Mouse (Mus musculus): ENCODE measurements around the gene Mthfd2. TPM values are rescaled to one million over a fixed set of nuclear protein-coding genes. Genes with fewer than 3 reads are reported as not detected.

Mthfd2 gene
- total RNA-seq, 2 experiments from 2014 or later = 6.5 to 6.7 TPM

DNA sequence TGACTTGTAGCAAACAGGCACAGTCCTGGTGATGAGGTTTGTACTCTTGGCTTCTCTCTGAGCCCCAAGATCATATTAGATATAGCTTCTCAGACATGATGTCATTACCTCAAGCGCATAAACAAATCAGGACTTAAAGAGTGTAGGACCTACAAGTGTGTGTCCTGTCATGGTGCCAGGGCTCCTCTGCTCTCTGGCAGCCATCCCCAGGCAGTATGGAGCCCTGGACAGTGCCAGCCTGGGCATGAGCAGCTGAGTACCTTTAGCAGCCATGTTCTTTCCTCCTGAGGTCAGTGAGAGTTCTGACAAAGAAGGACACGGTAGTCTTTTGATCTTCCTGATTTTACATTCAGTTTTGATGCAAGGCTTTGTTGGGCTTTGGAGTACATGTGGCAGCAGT is 17.2 kb upstream of the Mthfd2 start:
- no peak for DNase-seq (ENCODE audit: low spot score in 2 of 2)

DNA sequence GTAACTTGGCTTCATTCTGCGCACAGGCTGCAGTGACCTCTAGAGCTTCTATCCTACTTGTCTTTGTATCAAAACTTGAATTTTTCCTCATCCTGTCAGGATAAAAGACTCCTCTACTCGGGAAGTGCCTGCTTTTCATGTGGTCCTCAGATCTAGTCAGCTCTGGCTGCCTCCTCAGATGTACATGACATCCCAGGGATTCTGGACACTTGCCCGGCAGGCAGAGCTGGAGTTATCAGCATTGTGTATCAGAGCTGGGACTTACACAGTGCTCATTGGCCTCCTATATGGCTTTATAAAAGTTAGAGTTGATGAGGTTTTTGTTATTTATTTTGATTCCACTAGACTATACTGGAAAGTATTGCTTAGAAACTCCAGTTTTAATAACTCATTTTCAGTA is 15.7 kb upstream of the Mthfd2 start:
- DNase-seq (ENCODE audit: low spot score in 2 of 2) = no peak

- no peak for DNase-seq (ENCODE audit: low spot score in 2 of 2)
These were observed 2.0 kb upstream of the Mthfd2 start for GRCm38 (mm10) chr6:83327591-83328190.

- DNase-seq (ENCODE audit: low spot score in 2 of 2) = no peak
These were observed 1.1 kb upstream of the Mthfd2 start for GRCm38 (mm10) chr6:83326761-83327160.

DNA sequence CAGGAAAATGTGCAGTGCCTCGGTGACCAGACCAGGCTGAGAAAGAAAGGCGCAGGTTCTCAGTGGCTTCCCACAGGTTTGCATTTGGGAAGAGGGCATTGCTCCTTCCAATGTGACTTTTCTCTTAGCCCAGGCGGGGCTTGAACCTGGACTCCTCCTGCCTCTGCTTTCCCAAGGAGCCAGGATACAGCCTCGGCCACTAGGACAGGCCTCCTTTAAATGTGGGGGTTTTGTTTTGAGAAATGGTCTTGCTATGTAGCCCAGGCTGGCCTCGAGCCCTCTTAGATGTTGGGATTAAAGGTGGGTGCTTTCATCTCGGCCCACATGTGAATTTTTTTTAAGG is 657 bp upstream of the Mthfd2 start:
- no peak for DNase-seq (ENCODE audit: low spot score in 2 of 2)

- no peak for DNase-seq (ENCODE audit: low spot score in 2 of 2)
These were observed 1.9 kb downstream of the Mthfd2 start for GRCm38 (mm10) chr6:83323652-83324419.

DNA sequence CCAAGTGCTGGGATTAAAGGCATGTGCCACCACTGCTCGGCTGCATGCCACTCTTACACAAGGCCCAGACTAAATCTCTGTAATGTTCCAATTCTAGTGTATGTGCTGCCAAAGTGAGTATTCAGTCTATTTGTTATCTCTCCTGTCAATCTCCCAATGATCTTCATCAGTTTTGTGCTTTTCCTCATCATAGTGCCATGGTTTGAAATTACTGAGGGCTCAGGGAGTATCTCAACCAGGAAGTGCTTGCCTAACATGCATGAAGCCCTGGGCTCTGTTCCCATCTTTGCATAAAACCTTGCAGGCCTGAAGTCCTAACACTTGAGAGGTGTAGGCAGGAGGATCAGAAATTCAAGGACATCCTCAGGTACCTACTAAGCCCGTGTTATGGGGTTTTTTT is 2.9 kb downstream of the Mthfd2 start:
- DNase-seq (ENCODE audit: low spot score in 2 of 2) = no peak

DNA sequence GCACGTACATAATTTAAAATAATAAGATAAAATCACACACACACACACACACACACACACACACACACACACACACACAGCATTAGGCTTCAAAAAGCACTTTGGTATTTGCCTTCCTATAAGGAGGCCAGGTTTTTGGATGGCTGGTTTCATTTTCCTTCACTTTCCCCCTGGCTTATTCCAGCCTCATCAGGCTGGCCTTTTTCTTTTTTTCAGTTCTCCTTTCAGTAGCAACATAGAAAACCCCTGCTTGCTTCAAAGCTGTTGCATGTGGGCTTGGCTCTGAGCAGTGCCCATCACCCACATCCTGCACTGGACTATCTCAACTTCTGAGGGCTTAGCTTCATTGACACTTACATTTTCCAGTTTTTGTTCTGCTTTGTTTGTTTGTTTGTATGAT is 3.8 kb downstream of the Mthfd2 start:
- DNase-seq (ENCODE audit: low spot score in 2 of 2) = no peak

DNA sequence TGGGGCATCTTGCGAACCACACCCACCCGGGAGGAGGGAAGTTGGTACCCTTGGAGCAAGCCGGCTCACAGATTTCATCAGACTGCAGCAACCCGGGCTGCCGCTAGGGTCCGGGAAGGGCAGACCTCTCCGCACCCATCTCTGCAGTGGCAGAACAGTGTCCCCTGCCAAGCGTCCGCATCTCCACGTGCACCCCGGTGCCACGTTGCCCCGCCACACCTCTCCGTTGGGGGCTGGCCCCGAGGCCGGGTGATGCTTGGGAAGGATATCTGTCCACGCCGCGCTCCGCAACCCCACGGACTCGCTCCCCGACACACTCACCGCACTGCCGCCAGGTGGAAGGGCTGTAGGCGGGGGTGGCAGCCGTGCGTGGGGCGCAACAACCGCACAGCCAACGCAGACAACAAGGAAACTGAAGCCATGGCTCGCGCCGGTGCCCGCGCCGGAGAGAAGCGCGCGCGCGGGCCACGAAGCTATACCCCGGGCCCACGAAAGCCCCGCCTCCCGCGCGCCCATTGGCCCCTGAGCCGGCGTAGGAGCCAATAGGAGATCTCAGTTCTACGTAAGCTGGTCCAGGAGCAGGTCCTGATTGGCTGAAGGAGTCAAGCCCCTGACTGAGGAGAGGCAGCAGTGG is 8.5 kb downstream of the Mthfd2 start:
- peak; percentile 91 to 92 for DNase-seq (ENCODE audit: low spot score in 2 of 2)

DNA sequence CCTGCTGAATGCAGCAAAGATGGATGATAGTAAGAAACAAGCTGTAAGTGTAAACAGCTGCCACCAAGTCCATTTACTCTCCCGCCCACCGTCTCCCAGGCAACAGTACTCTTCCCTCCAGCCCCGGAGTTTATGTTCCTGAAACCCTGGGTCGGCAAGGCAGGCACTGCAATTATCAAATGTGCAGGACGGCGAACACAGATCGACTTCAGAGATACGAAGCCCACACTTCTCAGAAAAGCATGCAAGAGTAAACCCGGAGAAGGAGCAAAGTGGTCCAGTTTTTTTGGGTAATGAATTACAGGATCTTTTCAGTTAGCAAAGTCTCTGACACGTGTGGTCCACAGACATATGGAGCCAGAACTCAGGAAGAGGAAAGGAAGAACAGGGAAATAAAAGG is 9.7 kb downstream of the Mthfd2 start:
- DNase-seq (ENCODE audit: low spot score in 2 of 2) = peak; percentile 12 to 13

- DNase-seq (ENCODE audit: low spot score in 2 of 2) = no peak
These were observed 10.4 kb downstream of the Mthfd2 start for GRCm38 (mm10) chr6:83315293-83315692.

DNA sequence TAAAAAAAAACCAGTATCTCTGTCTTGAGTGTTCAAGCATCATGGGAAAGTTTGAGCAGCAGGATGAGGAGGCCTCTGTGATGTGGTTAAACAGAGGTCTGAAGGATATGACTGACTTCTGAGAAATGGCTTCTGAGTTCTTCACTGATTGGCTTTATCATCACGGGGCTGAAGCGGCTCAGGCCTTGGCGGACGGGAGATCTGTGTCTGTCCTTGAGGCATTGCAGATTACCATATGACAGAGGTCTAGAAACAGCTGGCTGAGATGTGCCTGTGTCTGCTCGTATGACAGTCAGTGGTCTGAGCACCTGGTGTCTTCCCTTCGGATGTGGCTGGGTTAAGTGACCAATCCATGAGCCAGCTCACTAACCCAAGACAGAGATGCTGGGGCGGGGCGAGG is 13.2 kb downstream of the Mthfd2 start:
- no peak for DNase-seq (ENCODE audit: low spot score in 2 of 2)

DNA sequence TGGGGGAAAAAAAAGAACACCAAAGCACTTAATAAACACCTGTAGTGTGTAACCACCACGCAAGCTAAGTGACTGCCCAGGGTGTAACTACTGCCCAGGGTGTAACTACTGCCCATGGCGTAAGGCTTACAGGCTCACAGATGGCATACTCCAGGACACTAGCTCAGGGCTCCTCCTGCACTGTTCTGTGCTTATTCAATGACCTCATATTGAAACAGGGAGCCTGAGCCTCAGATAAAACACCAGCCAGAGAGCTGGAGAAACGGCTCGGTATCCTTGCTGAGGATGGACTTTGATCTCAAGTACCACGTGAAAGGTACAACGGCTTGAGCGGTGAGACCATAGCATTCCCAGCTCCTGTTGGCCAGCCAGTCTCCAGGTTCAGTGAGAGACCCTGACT is 13.7 kb downstream of the Mthfd2 start:
- no peak for DNase-seq (ENCODE audit: low spot score in 2 of 2)

GRCm38 (mm10) chr6:83311206-83311605 is 14.5 kb downstream of the Mthfd2 start:
- DNase-seq (ENCODE audit: low spot score in 2 of 2) = no peak

DNA sequence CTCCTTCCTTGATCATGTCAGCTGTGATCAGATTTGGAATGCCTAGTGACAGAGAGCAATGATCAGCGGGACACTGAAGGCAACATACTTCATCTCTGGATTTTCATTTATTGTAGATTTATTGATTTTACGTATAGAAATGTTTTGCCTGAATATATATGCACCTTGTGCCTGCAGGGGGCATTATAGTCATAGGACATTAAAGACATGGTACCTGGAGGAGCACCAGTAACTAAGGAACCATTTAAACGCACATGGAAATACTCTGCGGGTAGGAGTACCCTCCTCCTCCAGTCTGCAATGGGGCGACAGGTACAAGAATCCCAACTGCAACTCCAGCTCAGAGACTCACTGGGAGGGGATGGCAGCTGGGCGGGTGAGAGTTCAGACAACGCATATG is 16.7 kb downstream of the Mthfd2 start:
- DNase-seq (ENCODE audit: low spot score in 2 of 2) = no peak

- DNase-seq (ENCODE audit: low spot score in 2 of 2) = no peak
These were observed 23.4 kb downstream of the Mthfd2 start for GRCm38 (mm10) chr6:83302264-83302663.

DNA sequence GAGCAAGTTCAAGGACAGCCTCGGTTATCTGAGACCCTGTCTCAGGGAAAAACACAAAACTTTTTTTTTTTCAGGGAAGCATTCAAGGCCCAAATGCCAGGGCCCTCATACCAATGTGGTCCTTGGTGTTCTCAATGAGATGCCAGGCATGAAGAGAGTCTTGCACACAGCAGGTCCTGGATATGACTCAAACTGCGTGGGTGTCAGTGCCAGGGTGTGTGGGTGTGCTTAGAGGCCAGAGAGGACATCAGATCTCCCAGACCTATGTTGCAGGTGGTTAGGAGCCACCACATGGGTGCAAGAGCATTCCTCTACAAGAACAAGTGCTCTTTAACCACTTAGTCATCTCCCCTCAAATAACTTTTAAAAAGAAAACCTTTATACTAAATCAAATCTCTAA is 24.4 kb downstream of the Mthfd2 start:
- no peak for DNase-seq (ENCODE audit: low spot score in 2 of 2)

DNA sequence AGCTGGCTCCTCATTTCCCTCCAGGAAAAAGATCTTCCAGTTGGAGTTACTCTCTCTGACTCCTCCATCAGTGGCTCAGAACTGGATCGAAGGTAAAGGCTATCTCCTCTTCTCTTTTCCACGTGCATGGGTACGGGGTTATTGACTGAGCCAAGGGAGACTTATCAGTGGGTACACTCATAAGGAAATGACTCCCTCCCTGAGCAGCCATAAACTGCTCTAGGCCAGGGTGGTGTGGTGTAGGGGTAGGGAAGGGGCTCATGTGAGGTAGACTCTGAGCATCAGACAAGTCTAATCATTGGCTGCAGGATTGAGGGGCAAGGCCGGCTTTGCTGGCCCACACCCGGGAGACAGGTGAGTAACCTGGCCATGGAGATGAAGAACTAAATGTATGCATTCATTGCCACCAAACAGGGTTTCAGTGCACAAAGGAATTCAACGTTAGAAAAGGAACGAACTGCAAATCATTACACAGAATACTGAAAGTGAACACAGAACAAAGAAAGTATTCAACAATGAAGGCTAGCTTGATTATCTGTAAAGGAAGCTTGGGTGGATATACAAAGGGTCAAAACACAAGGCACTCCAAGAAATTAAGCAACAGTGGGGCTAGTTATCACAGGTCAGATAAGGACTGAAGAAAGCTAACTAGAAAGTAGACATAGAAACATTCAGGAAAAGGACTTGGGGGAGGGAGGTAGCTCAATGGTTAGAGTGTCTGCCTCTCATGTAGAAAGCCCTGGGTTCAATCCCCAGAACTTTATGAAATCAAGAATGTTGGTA is 25.1 kb downstream of the Mthfd2 start:
- no peak for DNase-seq (ENCODE audit: low spot score in 2 of 2)

GRCm38 (mm10) chr6:83280256-83280955 is 45.3 kb downstream of the Mthfd2 start:
- DNase-seq (ENCODE audit: low spot score in 2 of 2) = no peak

DNA sequence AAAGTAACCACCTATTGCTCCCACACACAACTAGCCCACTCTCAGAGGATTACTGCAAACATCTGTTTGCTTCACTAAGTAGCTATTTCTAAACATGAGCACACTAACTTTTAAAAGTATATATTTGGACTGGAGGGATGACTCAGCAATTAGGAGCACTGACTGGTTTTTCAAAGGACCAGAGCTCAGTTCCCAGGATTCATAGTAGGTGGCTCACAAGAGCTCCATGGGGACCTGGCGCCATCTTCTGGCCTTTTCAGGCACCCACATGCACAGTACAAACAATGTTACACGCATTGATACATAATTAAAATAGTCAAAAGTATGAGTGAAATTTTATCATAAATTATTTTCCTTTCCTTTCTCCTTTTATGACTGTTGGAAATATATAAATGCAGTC is 46.8 kb downstream of the Mthfd2 start:
- DNase-seq (ENCODE audit: low spot score in 2 of 2) = no peak

DNA sequence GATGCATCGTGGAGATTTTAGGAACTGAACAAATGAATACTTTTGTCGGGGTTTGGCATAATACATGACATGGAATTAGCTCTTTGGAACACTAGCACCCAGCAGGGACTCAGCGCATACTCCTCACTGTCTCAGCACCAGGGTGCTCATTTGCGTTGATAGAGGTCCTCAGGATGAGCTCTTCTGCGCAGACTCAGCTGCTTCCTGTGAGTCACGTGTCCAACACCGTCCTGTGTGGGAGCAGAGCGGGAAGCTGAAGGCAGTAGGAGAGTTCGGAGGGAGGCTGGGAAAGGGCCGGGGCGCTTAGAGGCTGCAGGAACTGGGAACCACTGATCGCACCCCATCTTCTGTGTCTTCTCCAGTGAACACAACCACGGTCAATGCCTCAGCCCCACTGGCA is 48.6 kb downstream of the Mthfd2 start:
- DNase-seq (ENCODE audit: low spot score in 2 of 2) = no peak
